Mouse (Mus musculus): Measurements from ENCODE around the gene Nrgn.

DNA sequence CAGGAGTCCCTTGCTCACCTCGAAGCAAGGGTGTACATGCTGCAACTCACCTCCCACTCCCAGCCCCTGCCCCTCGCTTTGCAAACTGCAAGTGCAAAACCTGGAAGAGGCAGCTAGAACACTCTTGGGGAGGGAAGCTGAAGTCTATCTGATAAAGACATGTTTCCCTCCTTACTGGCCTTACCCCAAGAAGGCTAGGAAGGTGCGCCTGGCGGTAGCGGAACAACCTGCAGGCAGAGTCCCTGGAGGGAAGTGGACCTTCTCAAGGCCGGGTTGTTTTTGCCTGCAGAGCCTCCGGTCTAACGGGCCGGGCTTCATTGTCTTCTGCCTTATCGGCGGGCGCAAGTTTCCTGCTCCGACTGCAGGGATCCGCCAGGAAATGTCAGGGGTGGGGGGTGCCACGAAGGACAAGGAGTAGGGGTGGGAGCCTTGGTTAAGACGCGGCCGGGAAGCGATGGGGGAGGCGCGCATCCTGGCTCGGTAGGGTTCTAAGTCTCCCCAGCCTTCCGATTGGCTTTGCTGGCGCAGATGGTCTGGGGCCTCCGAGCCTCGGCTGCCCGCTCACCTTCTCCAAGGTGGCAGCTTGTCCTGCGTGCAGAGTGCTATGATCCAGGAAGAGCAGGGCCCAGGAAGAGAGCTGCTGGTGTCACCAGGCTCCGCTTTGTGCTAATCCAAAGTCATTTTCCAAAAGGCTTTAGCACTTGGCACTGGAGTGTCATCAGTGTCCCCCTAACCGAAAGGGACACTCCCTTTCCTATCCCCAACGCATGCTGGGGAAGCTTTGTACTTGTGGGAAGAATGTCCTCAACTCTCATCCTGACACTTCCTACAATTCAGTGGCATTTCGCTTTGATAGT, 22.4 kb downstream of the Nrgn start:
- TF ChIP-seq EP300 (IDR thresholded peaks at IDR 0.05; ENCODE audit: insufficient read depth, low read depth, low read length) (peak; percentile 74), POLR2A (IDR thresholded peaks at IDR 0.05; ENCODE audit: insufficient read depth, low read depth, low read length) (peak; percentile 58), CTCF (IDR thresholded peaks at IDR 0.05) (peak; percentile 74)

Data from heart, adult 2 months (tissue).